9 mouse cellular contexts compared by ENCODE assay signal in genomic region chr2:139778283-139778682, GRCm38 (mm10).
A peak's percentile ranks its signal among the peaks of the same experiment; 100 is the strongest.
DNase-seq lines count a peak whose midpoint lies in the region; ATAC-seq and TF ChIP-seq lines count a peak whose summit lies in the region.
"Had no signal": no experiment of that assay in that cellular context is flagged by ENCODE, and none has a peak within 500 bp of the region (broad histone marks: within the 10 kb centered on the region; RNA-seq: fewer than 3 reads in every experiment).

No protein-coding gene starts in this region.

- H3K9ac ChIP-seq in forebrain, postnatal 0 days: no peak overlapping the region
- H3K9ac ChIP-seq in forebrain, embryonic 13.5 days: no peak overlapping the region
- no peak overlapping the region for H3K9ac ChIP-seq in lung, embryonic 15.5 days
- H3K9ac ChIP-seq: heart, embryonic 13.5 days had no signal

- DNase-seq in forebrain, postnatal 0 days: no peak
- no peak for DNase-seq in spleen, adult 2 months (ENCODE audit: low read depth in 1 of 2, low spot score in 2 of 2)
- DNase-seq in spleen, postnatal 14 days (ENCODE audit: low spot score in 2 of 2): no peak
- DNase-seq in forelimb bud, embryonic 11.5 days (ENCODE audit: low read depth, low spot score): peak; percentile 42
- DNase-seq in layer of hippocampus, adult 9-11 months: no peak

- 57% methylated on average over 3 of the region's 3 CpGs for WGBS in forebrain, postnatal 0 days
- WGBS in forebrain, embryonic 13.5 days: 60% methylated on average over 3 of the region's 3 CpGs
- 57% methylated on average over 3 of the region's 3 CpGs for WGBS in spleen, adult 2 months
- 47% methylated on average over 3 of the region's 3 CpGs for WGBS in lung, embryonic 15.5 days

- no peaks in the 10 kb centered on the region for H3K36me3 ChIP-seq in forebrain, postnatal 0 days (ENCODE audit: insufficient read depth)
- H3K36me3 ChIP-seq in forebrain, embryonic 13.5 days (ENCODE audit: poor library complexity, severe bottlenecking): no peaks in the 10 kb centered on the region
- no peaks in the 10 kb centered on the region for H3K36me3 ChIP-seq in spleen, adult 2 months (ENCODE audit: control insufficient read depth, insufficient read depth, low read length)
- H3K36me3 ChIP-seq in lung, embryonic 15.5 days: no peaks in the 10 kb centered on the region
- H3K36me3 ChIP-seq: heart, embryonic 13.5 days had no signal

- no peak overlapping the region for H3K4me3 ChIP-seq in forebrain, postnatal 0 days (ENCODE audit: low read depth, low read length)
- no peak overlapping the region for H3K4me3 ChIP-seq in forebrain, embryonic 13.5 days
- no peak overlapping the region for H3K4me3 ChIP-seq in spleen, adult 2 months (ENCODE audit: extremely low read depth, insufficient read depth, insufficient read length)
- H3K4me3 ChIP-seq in lung, embryonic 15.5 days: no peak overlapping the region
- H3K4me3 ChIP-seq: heart, embryonic 13.5 days had no signal

- no peak overlapping the region for H3K4me2 ChIP-seq in forebrain, postnatal 0 days (ENCODE audit: low read depth)
- H3K4me2 ChIP-seq in forebrain, embryonic 13.5 days: no peak overlapping the region
- H3K4me2 ChIP-seq in lung, embryonic 15.5 days: no peak overlapping the region
- H3K4me2 ChIP-seq: heart, embryonic 13.5 days had no signal

- no peaks in the 10 kb centered on the region for H3K4me1 ChIP-seq in forebrain, postnatal 0 days (ENCODE audit: insufficient read depth)
- H3K4me1 ChIP-seq in forebrain, embryonic 13.5 days: no peaks in the 10 kb centered on the region
- no peaks in the 10 kb centered on the region for H3K4me1 ChIP-seq in spleen, adult 2 months (ENCODE audit: control insufficient read depth, insufficient read depth, insufficient read length)
- H3K4me1 ChIP-seq in lung, embryonic 15.5 days: peaks cover 7% of the 10 kb centered on the region; the same call in 1 of the 2 replicates

- no peak for TF ChIP-seq POLR2A in spleen, adult 2 months (IDR thresholded peaks at IDR 0.05; ENCODE audit: low read depth, low read length)

- no peaks in the 10 kb centered on the region for H3K27me3 ChIP-seq in forebrain, postnatal 0 days (ENCODE audit: insufficient read depth, low read length)
- no peaks in the 10 kb centered on the region for H3K27me3 ChIP-seq in forebrain, embryonic 13.5 days
- no peaks in the 10 kb centered on the region for H3K27me3 ChIP-seq in spleen, adult 2 months (ENCODE audit: control insufficient read depth, insufficient read depth, low read length)
- H3K27me3 ChIP-seq in lung, embryonic 15.5 days: no peaks in the 10 kb centered on the region
- H3K27me3 ChIP-seq: heart, embryonic 13.5 days had no signal

- ATAC-seq in forebrain, postnatal 0 days: no peak
- ATAC-seq in forebrain, embryonic 13.5 days: no peak
- ATAC-seq in lung, embryonic 15.5 days (ENCODE audit: borderline replicate concordance, extremely low read depth, low FRiP score, low TSS enrichment): peak; percentile 60; the same call in 1 of the 2 replicates
- no peak for ATAC-seq in erythroid progenitor cell, adult 5-6 weeks (replicated peaks; ENCODE audit: low FRiP score, poor library complexity, severe bottlenecking)

- no peak overlapping the region for H3K27ac ChIP-seq in forebrain, postnatal 0 days (ENCODE audit: low read depth, low read length)
- no peak overlapping the region for H3K27ac ChIP-seq in forebrain, embryonic 13.5 days
- H3K27ac ChIP-seq in spleen, adult 2 months (ENCODE audit: insufficient read depth, low read length): no peak overlapping the region
- no peak overlapping the region for H3K27ac ChIP-seq in lung, embryonic 15.5 days
- H3K27ac ChIP-seq: heart, embryonic 13.5 days had no signal

- TF ChIP-seq CTCF in forebrain, postnatal 0 days (IDR thresholded peaks at IDR 0.05; ENCODE audit: low read depth): peak; percentile 51
- TF ChIP-seq CTCF in spleen, adult 2 months (IDR thresholded peaks at IDR 0.05; ENCODE audit: extremely low read depth, insufficient read depth, insufficient read length, insufficient replicate concordance): peak; percentile 14; the same call in 1 of the 2 replicates

- no peaks in the 10 kb centered on the region for H3K9me3 ChIP-seq in forebrain, postnatal 0 days (ENCODE audit: low read length)
- no peaks in the 10 kb centered on the region for H3K9me3 ChIP-seq in forebrain, embryonic 13.5 days (replicated peaks)
- H3K9me3 ChIP-seq in lung, embryonic 15.5 days: no peaks in the 10 kb centered on the region
- H3K9me3 ChIP-seq: heart, embryonic 13.5 days had no signal
